Mouse (Mus musculus) neural tube, embryonic 14.5 days (tissue): ENCODE results near the gene Xpo4. TPM values are rescaled to one million over a fixed set of nuclear protein-coding genes. Genes with fewer than 3 reads are reported as not detected.
A peak's percentile ranks its signal among the peaks of the same experiment; 100 is the strongest.
"Not testable (repeated sequence)": the region's sequence is repeated elsewhere in the genome, so short reads cannot be mapped to it uniquely, and the experiment has no call there.

ENCODE experiments used
- ATAC-seq: fragments of 200-750 bp; cut with Nextera tagmentation; 2 replicates; pipeline ENCODE4 v1.8.0; 2017; ENCODE audit warnings: low read depth, mild to moderate bottlenecking, moderate TSS enrichment, moderate library complexity
- H3K27ac ChIP-seq: fragments of 300-500 bp; sonication (generic); 2 replicates; pipeline ENCODE4 v1.5.1; 2014; ENCODE audit warnings: low read depth, mild to moderate bottlenecking, control low read depth, low read length, moderate library complexity, mixed read lengths
- H3K27me3 ChIP-seq: fragments of 300-500 bp; sonication (generic); 2 replicates; pipeline ENCODE4 v1.6.1; 2014; ENCODE audit warnings: low read length; ENCODE audit not compliant: control insufficient read depth, insufficient read depth
- H3K36me3 ChIP-seq: fragments of 300-500 bp; sonication (generic); 2 replicates; pipeline ENCODE4 v1.6.1; 2014; ENCODE audit warnings: low read length, mixed read lengths; ENCODE audit not compliant: control insufficient read depth, insufficient read depth
- H3K4me1 ChIP-seq: fragments of 300-500 bp; sonication (generic); 2 replicates; pipeline ENCODE4 v1.6.1; 2014; ENCODE audit warnings: low read length; ENCODE audit not compliant: control insufficient read depth, insufficient read depth
- H3K4me2 ChIP-seq: fragments of 300-500 bp; sonication (generic); 2 replicates; pipeline ENCODE4 v1.6.1; 2014; ENCODE audit warnings: mild to moderate bottlenecking, low read depth, low read length, control low read depth
- H3K4me3 ChIP-seq: fragments of 300-500 bp; sonication (generic); 2 replicates; pipeline ENCODE4 v1.5.1; 2014; ENCODE audit warnings: low read depth, low read length, control low read depth, mixed read lengths
- H3K9ac ChIP-seq: fragments of 300-500 bp; sonication (generic); replicated peaks from 2 replicates; pipeline ENCODE4 v1.6.1; 2014; ENCODE audit warnings: low read depth, mild to moderate bottlenecking, control low read depth, low read length, mixed read lengths
- H3K9me3 ChIP-seq: fragments of 300-500 bp; sonication (generic); 2 replicates; pipeline ENCODE4 v1.6.1; 2016; ENCODE audit warnings: low read length; ENCODE audit not compliant: control insufficient read depth
- WGBS: fragments of 180-500 bp; shearing (Covaris S2); extraction: QIAGEN DNeasy Blood & Tissue Kit; methylation state at CpG from one replicate; pipeline ENCODE4 v1.1.7; 2014; 5-methylcytosine and 5-hydroxymethylcytosine counted together
- polyA plus RNA-seq: library from polyadenylated mRNA; unstranded; fragments of >200 nt; fragmentation: Nextera tagmentation; extraction: Ambion mirVana; gene quantifications from 2 replicates; pipeline ENCODE4 v1.2.1, GENCODE M21; 2014

The Xpo4 gene
- polyA plus RNA-seq, 1 experiment from 2014 or later: 18.0 TPM

GRCm38 (mm10) chr14:57664311-57664821, 864 bp downstream of the Xpo4 start:
- Histone ChIP-seq H3K4me3 (peak overlapping the region; percentile 81), H3K36me3 (no peaks in the 10 kb centered on the region), H3K27me3 (no peaks in the 10 kb centered on the region), H3K4me2 (peak overlapping the region; percentile 97), H3K4me1 (peaks cover 12% of the 10 kb centered on the region), H3K9me3 (no peaks in the 10 kb centered on the region), H3K9ac (peak overlapping the region; percentile 78), H3K27ac (peak overlapping the region; percentile 96)
- WGBS: under 1% methylated on average over 19 of the region's 19 CpGs
- ATAC-seq: peak; percentile 56

GRCm38 (mm10) chr14:57663630-57664029, 1.6 kb downstream of the Xpo4 start:
- 36% methylated on average over 1 of the region's 1 CpGs for WGBS
- peak overlapping the region; percentile 97 for H3K4me2 ChIP-seq
- no peak overlapping the region for H3K4me3 ChIP-seq
- no peak overlapping the region for H3K27ac ChIP-seq
- no peaks in the 10 kb centered on the region for H3K9me3 ChIP-seq
- no peak for ATAC-seq
- H3K36me3 ChIP-seq: no peaks in the 10 kb centered on the region
- H3K27me3 ChIP-seq: no peaks in the 10 kb centered on the region
- H3K9ac ChIP-seq: no peak overlapping the region
- peaks cover 12% of the 10 kb centered on the region for H3K4me1 ChIP-seq

GRCm38 (mm10) chr14:57658301-57658700, 6.9 kb downstream of the Xpo4 start:
- WGBS: 94% methylated on average over 4 of the region's 4 CpGs

GRCm38 (mm10) chr14:57657500-57657899, 7.7 kb downstream of the Xpo4 start:
- no peaks in the 10 kb centered on the region for H3K36me3 ChIP-seq
- WGBS: 97% methylated on average over 2 of the region's 2 CpGs

More at GRCm38 (mm10) chr14:57658301-57658700, 6.9 kb downstream of the Xpo4 start:
- H3K9me3 ChIP-seq: no peaks in the 10 kb centered on the region
- no peak overlapping the region for H3K27ac ChIP-seq
- no peak overlapping the region for H3K4me3 ChIP-seq
- no peaks in the 10 kb centered on the region for H3K36me3 ChIP-seq
- H3K9ac ChIP-seq: no peak overlapping the region
- no peak for ATAC-seq
- H3K4me2 ChIP-seq: no peak overlapping the region
- H3K4me1 ChIP-seq: no peaks in the 10 kb centered on the region
- H3K27me3 ChIP-seq: no peaks in the 10 kb centered on the region

GRCm38 (mm10) chr14:57656519-57656918, 8.7 kb downstream of the Xpo4 start:
- not testable (repeated sequence) for H3K4me3 ChIP-seq, H3K36me3 ChIP-seq, H3K4me1 ChIP-seq, H3K27me3 ChIP-seq, H3K9ac ChIP-seq, H3K27ac ChIP-seq, H3K4me2 ChIP-seq, H3K9me3 ChIP-seq, ATAC-seq
- WGBS: 94% methylated on average over 3 of the region's 3 CpGs

More at GRCm38 (mm10) chr14:57657500-57657899, 7.7 kb downstream of the Xpo4 start:
- Histone ChIP-seq H3K9ac (no peak overlapping the region), H3K4me1 (no peaks in the 10 kb centered on the region), H3K27ac (no peak overlapping the region), H3K9me3 (no peaks in the 10 kb centered on the region), H3K27me3 (no peaks in the 10 kb centered on the region), H3K4me2 (no peak overlapping the region), H3K4me3 (no peak overlapping the region)
- ATAC-seq: no peak

GRCm38 (mm10) chr14:57649501-57649900, 15.7 kb downstream of the Xpo4 start:
- Histone ChIP-seq H3K4me3 (no peak overlapping the region), H3K4me1 (no peaks in the 10 kb centered on the region), H3K4me2 (no peak overlapping the region), H3K27ac (no peak overlapping the region), H3K9ac (no peak overlapping the region), H3K27me3 (no peaks in the 10 kb centered on the region), H3K36me3 (no peaks in the 10 kb centered on the region), H3K9me3 (no peaks in the 10 kb centered on the region)
- no peak for ATAC-seq

- H3K4me3 ChIP-seq: no peak overlapping the region
- no peak overlapping the region for H3K4me2 ChIP-seq
- H3K27me3 ChIP-seq: no peaks in the 10 kb centered on the region
- H3K4me1 ChIP-seq: no peaks in the 10 kb centered on the region
- ATAC-seq: no peak
- 94% methylated on average over 4 of the region's 4 CpGs for WGBS
- no peaks in the 10 kb centered on the region for H3K9me3 ChIP-seq
- H3K9ac ChIP-seq: no peak overlapping the region
- H3K27ac ChIP-seq: no peak overlapping the region
- no peaks in the 10 kb centered on the region for H3K36me3 ChIP-seq
Measured at GRCm38 (mm10) chr14:57646155-57646554, 19.1 kb downstream of the Xpo4 start.

- Histone ChIP-seq H3K27me3 (no peaks in the 10 kb centered on the region), H3K4me1 (no peaks in the 10 kb centered on the region), H3K9ac (no peak overlapping the region), H3K27ac (no peak overlapping the region), H3K36me3 (no peaks in the 10 kb centered on the region), H3K9me3 (no peaks in the 10 kb centered on the region), H3K4me2 (no peak overlapping the region), H3K4me3 (no peak overlapping the region)
- 98% methylated on average over 3 of the region's 3 CpGs for WGBS
- no peak for ATAC-seq
Measured at GRCm38 (mm10) chr14:57639153-57639552, 26.1 kb downstream of the Xpo4 start.

GRCm38 (mm10) chr14:57634141-57634540, 31.1 kb downstream of the Xpo4 start:
- WGBS: 14% methylated on average over 5 of the region's 5 CpGs
- no peak for ATAC-seq
- no peaks in the 10 kb centered on the region for H3K9me3 ChIP-seq
- H3K4me1 ChIP-seq: 0 out of 2 replicates have a peak, but pooled peaks cover 2% of the 10 kb centered on the region
- no peaks in the 10 kb centered on the region for H3K36me3 ChIP-seq
- H3K4me3 ChIP-seq: no peak overlapping the region
- no peak overlapping the region for H3K9ac ChIP-seq
- H3K27ac ChIP-seq: no peak overlapping the region
- H3K4me2 ChIP-seq: no peak overlapping the region
- no peaks in the 10 kb centered on the region for H3K27me3 ChIP-seq
